ENCODE assay signal across 24 mouse cellular contexts in the genomic region with DNA sequence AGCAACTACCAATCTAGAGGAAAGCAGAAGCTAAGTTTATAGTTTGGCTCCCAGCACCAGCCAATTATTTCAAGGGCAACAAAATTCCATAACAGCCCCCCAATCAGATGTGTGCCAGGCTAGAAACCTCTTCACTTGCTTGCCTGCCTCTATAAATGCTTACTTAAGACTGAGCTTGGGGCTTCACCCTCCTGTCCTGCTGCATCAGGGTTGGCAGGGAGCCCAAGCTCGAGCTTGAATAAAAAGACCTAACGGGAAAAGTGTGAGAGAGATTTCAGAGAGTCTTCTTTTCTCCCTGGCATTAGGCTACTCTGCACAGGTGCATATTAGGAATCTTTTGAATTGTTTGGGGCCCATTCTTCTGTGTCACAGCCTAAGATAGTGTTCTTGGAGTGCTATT. TPM values are rescaled to one million over a fixed set of nuclear protein-coding genes. Genes with fewer than 3 reads are reported as not detected.
DNase-seq lines count a peak whose midpoint lies in the region; ATAC-seq lines count a peak whose summit lies in the region.
"Had no signal": no experiment of that assay in that cellular context is flagged by ENCODE, and none has a peak within 500 bp of the region (broad histone marks: within the 10 kb centered on the region; RNA-seq: fewer than 3 reads in every experiment).

No protein-coding gene starts in this region.

- DNase-seq in adrenal gland, postnatal 10 days, result peak; percentile 52
- DNase-seq in adrenal gland, adult 18-20 months (ENCODE audit: low spot score in 2 of 2), result no peak
- peak; percentile 69 for DNase-seq in heart, adult 11 months
- DNase-seq in kidney, postnatal 36 days, result peak; percentile 4 to 69
- peak; percentile 38 for DNase-seq in right cerebral cortex, postnatal 4 days
- DNase-seq in right cerebral cortex, postnatal 36 days (ENCODE audit: low spot score in 2 of 2), result no peak
- DNase-seq: forebrain, postnatal 0 days; liver, embryonic 13.5 days; lung, postnatal 14 days; thymus, postnatal 36 days had no signal

- no peak overlapping the region for H3K4me3 ChIP-seq in heart, embryonic 11.5 days (ENCODE audit: low read depth, low read length)
- H3K4me3 ChIP-seq in kidney, embryonic 16.5 days (ENCODE audit: low read length), result no peak overlapping the region
- H3K4me3 ChIP-seq: heart, embryonic 15.5 days; intestine, embryonic 15.5 days; limb, embryonic 12.5 days; liver, embryonic 13.5 days; midbrain, embryonic 10.5 days; neural tube, embryonic 13.5 days had no signal

- H3K27me3 ChIP-seq in heart, embryonic 11.5 days (ENCODE audit: control insufficient read depth, insufficient read depth, low read length), result no peaks in the 10 kb centered on the region
- no peaks in the 10 kb centered on the region for H3K27me3 ChIP-seq in kidney, embryonic 16.5 days (ENCODE audit: insufficient read depth, low read length)
- H3K27me3 ChIP-seq: heart, embryonic 15.5 days; intestine, embryonic 15.5 days; limb, embryonic 12.5 days; liver, embryonic 13.5 days; neural tube, embryonic 13.5 days had no signal

- 69% methylated on average over 2 of the region's 2 CpGs for WGBS in heart, embryonic 11.5 days (ENCODE audit: insufficient replicate concordance)
- WGBS in kidney, embryonic 16.5 days, result 62% methylated on average over 2 of the region's 2 CpGs

- no peaks in the 10 kb centered on the region for H3K36me3 ChIP-seq in heart, embryonic 11.5 days (ENCODE audit: control insufficient read depth, insufficient read depth, low read length)
- no peaks in the 10 kb centered on the region for H3K36me3 ChIP-seq in kidney, embryonic 16.5 days (ENCODE audit: insufficient read depth, low read length)
- H3K36me3 ChIP-seq: G1E; heart, embryonic 15.5 days; intestine, embryonic 15.5 days; limb, embryonic 12.5 days; liver, embryonic 13.5 days; midbrain, embryonic 10.5 days; neural tube, embryonic 13.5 days had no signal

- no peaks in the 10 kb centered on the region for H3K4me1 ChIP-seq in heart, embryonic 11.5 days (ENCODE audit: control insufficient read depth, insufficient read depth, low read length)
- no peaks in the 10 kb centered on the region for H3K4me1 ChIP-seq in kidney, embryonic 16.5 days (ENCODE audit: insufficient read depth, low read length)
- H3K4me1 ChIP-seq: heart, embryonic 15.5 days; intestine, embryonic 15.5 days; limb, embryonic 12.5 days; liver, embryonic 13.5 days; midbrain, embryonic 10.5 days; neural tube, embryonic 13.5 days had no signal

- no peaks in the 10 kb centered on the region for H3K9me3 ChIP-seq in heart, embryonic 11.5 days (replicated peaks; ENCODE audit: control insufficient read depth, low read length)
- H3K9me3 ChIP-seq in kidney, embryonic 16.5 days (ENCODE audit: low read length), result no peaks in the 10 kb centered on the region
- H3K9me3 ChIP-seq: G1E; heart, embryonic 15.5 days; intestine, embryonic 15.5 days; limb, embryonic 12.5 days; liver, embryonic 13.5 days; midbrain, embryonic 10.5 days; neural tube, embryonic 13.5 days had no signal

- H3K27ac ChIP-seq in heart, embryonic 11.5 days (ENCODE audit: low read depth, low read length), result no peak overlapping the region
- H3K27ac ChIP-seq in kidney, embryonic 16.5 days (ENCODE audit: low read length), result no peak overlapping the region
- H3K27ac ChIP-seq: heart, embryonic 15.5 days; hindbrain, embryonic 14.5 days; intestine, embryonic 15.5 days; limb, embryonic 12.5 days; liver, embryonic 13.5 days; midbrain, embryonic 10.5 days; neural tube, embryonic 13.5 days had no signal

- H3K9ac ChIP-seq in heart, embryonic 11.5 days (ENCODE audit: low read depth, low read length), result no peak overlapping the region
- H3K9ac ChIP-seq in kidney, embryonic 16.5 days (replicated peaks; ENCODE audit: low read length), result no peak overlapping the region
- H3K9ac ChIP-seq: forebrain, postnatal 0 days; heart, embryonic 15.5 days; hindbrain, embryonic 14.5 days; intestine, embryonic 15.5 days; limb, embryonic 12.5 days; liver, embryonic 13.5 days; neural tube, embryonic 13.5 days had no signal

- ATAC-seq in heart, embryonic 11.5 days (replicated peaks; ENCODE audit: insufficient number of reproducible peaks, low FRiP score, low TSS enrichment), result no peak
- ATAC-seq in kidney, embryonic 16.5 days (ENCODE audit: low FRiP score, low TSS enrichment), result no peak
- ATAC-seq: CD4-positive, CD25-positive, alpha-beta regulatory T cell, adult 4 months; forebrain, postnatal 0 days; intestine, embryonic 15.5 days had no signal

- H3K4me2 ChIP-seq in heart, embryonic 11.5 days, result no peak overlapping the region
- H3K4me2 ChIP-seq in kidney, embryonic 16.5 days (replicated peaks; ENCODE audit: low read depth, low read length), result no peak overlapping the region
- H3K4me2 ChIP-seq: heart, embryonic 15.5 days; hindbrain, embryonic 14.5 days; intestine, embryonic 15.5 days; limb, embryonic 12.5 days; liver, embryonic 13.5 days; neural tube, embryonic 13.5 days had no signal

RNA-seq across cellular contexts. Expression of a gene that starts 26.7 kb away (rescaled TPM):
- total RNA-seq in adrenal gland, postnatal 10 days (2021), result not detected
- not detected for total RNA-seq in adrenal gland, adult 18-20 months (2021)
- polyA plus RNA-seq in heart, embryonic 11.5 days (2014; fragmentation: Nextera tagmentation; extraction: Ambion mirVana), result not detected in 2 replicates
- not detected in 2 replicates for polyA plus RNA-seq in kidney, embryonic 16.5 days (2015; fragmentation: Nextera tagmentation; extraction: Ambion mirVana)
- total RNA-seq: forebrain, postnatal 0 days; gastrocnemius, adult 18-20 months; layer of hippocampus, adult 8-10 months; left cerebral cortex, adult 8-10 months had no signal
- polyA plus RNA-seq: embryonic facial prominence, embryonic 11.5 days; forebrain, postnatal 0 days; G1E; heart, embryonic 15.5 days; hindbrain, embryonic 14.5 days; limb, embryonic 12.5 days; midbrain, embryonic 10.5 days; neural tube, embryonic 13.5 days had no signal

RNA-seq across cellular contexts. Expression of a gene that starts 37.6 kb away (rescaled TPM):
- total RNA-seq in adrenal gland, postnatal 10 days (2021), result 10 to 100 TPM; 55.1 to 55.2 TPM
- total RNA-seq in adrenal gland, adult 18-20 months (2021), result 10 to 100 TPM; 26.4 to 30.4 TPM
- 5.6 and 6.8 TPM in 2 replicates for polyA plus RNA-seq in heart, embryonic 11.5 days (2014; fragmentation: Nextera tagmentation; extraction: Ambion mirVana)
- polyA plus RNA-seq in kidney, embryonic 16.5 days (2015; fragmentation: Nextera tagmentation; extraction: Ambion mirVana), result 8.9 and 9.0 TPM in 2 replicates

RNA-seq across cellular contexts. Expression of a gene that starts 50.0 kb away (rescaled TPM):
- total RNA-seq in adrenal gland, postnatal 10 days (2021), result 10 to 100 TPM; 20.6 to 20.8 TPM
- total RNA-seq in adrenal gland, adult 18-20 months (2021), result 10 to 100 TPM; 27.1 to 29.1 TPM
- 31.4 and 32.2 TPM in 2 replicates for polyA plus RNA-seq in heart, embryonic 11.5 days (2014; fragmentation: Nextera tagmentation; extraction: Ambion mirVana)
- 36.7 and 38.1 TPM in 2 replicates for polyA plus RNA-seq in kidney, embryonic 16.5 days (2015; fragmentation: Nextera tagmentation; extraction: Ambion mirVana)

Comparison
In these comparisons a context has a peak if more than half of its experiments do, and no peak if none do; other contexts are left out.
1. DNase-seq: peak in adrenal gland, postnatal 10 days (single experiment), heart, adult 11 months (single experiment), kidney, postnatal 36 days (2 of 2) and right cerebral cortex, postnatal 4 days (single experiment); none in adrenal gland, adult 18-20 months (0 of 2) and right cerebral cortex, postnatal 36 days (0 of 2).